Mouse (Mus musculus) adrenal gland, postnatal 4 days (tissue): ENCODE data around the gene Gm5460. TPM values are rescaled to one million over a fixed set of nuclear protein-coding genes. Genes with fewer than 3 reads are reported as not detected.
A peak's percentile ranks its signal among the peaks of the same experiment; 100 is the strongest.

Experiments used
- DNase-seq, 2 experiments: peaks; one replicate each; pipeline ENCODE4 v3.0.0; 2021 to 2022; ENCODE audit warnings: low spot score in 2 of 2, mixed read lengths in 2 of 2
- total RNA-seq, 2 experiments: library from RNA; stranded (reverse); gene quantifications; 2 replicates each; pipeline ENCODE4 v1.2.3; 2021

Gm5460 gene
- total RNA-seq, 2 experiments from 2014 or later: not detected

GRCm38 (mm10) chr14:34071665-34072064 lies 55.1 kb downstream of the Gm5460 start:
- no peak for DNase-seq

- no peak for DNase-seq
These were observed 58.8 kb downstream of the Gm5460 start for GRCm38 (mm10) chr14:34075346-34075745.

GRCm38 (mm10) chr14:34077222-34077621 lies 60.7 kb downstream of the Gm5460 start:
- DNase-seq: no peak

DNA sequence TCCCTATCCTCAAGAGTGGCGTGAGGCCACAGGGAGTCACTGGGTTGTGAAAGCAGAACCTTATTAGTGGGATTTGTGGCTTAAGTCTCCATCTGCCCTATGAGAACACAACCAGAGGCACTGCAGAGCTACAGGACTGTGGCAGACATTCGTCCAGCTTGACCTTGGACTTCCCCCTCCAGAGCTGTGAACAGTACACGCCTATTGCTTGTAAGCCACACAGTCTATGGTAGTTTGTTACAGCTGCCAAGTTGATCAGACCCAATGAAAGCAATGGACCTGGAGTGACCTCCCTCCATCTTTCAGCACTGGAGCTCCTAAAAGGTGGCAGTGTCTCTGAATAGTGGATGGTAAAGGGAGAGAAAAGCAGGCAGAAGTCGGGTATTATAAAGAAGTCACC lies 61.7 kb downstream of the Gm5460 start:
- no peak for DNase-seq

GRCm38 (mm10) chr14:34080321-34080997 lies 63.9 kb downstream of the Gm5460 start:
- peak; percentile 26 to 56 for DNase-seq

DNA sequence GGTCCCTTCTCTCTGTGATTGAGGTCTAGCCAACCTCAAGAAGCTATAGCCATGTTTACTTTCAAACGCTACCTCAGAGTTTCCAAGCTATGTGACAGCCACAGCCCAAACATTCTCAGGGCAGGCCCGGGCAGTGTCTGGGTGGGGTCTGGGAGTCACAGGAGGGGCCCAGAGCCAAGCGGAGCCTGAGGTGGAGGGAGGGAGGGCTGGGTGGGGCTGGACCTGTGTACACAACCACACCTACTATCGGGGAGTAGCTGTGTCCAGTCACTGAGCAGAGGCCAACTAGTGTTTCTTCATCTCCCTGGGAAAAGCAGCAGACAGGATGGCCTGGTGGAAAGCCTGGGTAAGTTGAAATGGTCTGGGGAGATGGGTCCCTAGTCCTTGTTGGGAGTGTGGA lies 69.2 kb downstream of the Gm5460 start, which contains the start of gene Anxa8:
TSS of gene Anxa8 (plus strand) at position 251 of the 400 bp plus-strand sequence.
- DNase-seq: no peak

GRCm38 (mm10) chr14:34086806-34087205 lies 70.2 kb downstream of the Gm5460 start:
- no peak for DNase-seq

DNA sequence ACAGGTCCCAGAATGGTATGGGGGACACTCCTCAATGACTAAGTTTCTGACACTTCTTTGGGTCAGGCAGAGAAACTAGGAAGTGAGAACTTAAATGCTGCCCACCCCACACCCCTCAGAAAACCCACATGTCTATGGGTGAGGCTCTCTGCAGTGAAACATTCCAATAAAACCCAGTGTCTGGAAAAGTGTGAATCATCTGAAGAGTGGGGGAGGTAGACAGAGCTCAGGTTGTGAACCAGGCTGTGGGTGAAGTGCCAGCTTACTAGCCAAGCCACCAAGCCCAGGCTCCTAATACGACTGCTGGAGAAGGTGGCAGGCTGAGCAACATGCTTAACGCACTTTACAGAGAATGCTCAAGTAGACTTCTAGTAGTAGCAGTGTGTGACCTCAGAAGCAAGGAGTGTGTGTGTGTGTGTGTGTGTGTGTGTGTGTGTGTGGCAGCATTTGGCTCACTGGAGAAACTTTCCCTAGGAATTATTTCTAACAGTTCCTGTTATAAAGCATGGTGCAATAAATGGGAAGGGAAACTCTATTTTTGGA lies 71.4 kb downstream of the Gm5460 start:
- no peak for DNase-seq

- no peak for DNase-seq
These were observed 73.2 kb downstream of the Gm5460 start for GRCm38 (mm10) chr14:34089796-34090195.

- no peak for DNase-seq
These were observed 74.9 kb downstream of the Gm5460 start for GRCm38 (mm10) chr14:34091475-34091874.

DNA sequence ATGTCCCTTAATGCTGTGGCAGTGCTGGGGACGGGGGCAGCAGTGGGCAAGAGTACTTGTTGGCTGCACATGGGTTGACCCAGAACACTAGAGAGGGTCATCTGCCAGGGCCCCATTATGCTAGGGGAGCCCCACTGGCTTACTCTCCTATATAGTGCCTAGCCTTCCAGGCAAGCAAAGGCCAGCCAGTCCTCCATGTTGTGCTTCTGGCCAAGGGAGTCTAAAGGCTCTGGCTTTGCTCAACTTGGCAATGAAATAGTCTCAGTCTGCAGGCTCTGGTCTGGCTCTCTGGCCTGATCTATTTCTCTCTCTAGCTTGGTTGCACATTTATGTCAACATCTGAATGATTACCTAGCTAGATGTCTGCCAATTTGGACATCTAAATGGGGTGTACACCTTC lies 76.3 kb downstream of the Gm5460 start:
- DNase-seq: no peak

DNA sequence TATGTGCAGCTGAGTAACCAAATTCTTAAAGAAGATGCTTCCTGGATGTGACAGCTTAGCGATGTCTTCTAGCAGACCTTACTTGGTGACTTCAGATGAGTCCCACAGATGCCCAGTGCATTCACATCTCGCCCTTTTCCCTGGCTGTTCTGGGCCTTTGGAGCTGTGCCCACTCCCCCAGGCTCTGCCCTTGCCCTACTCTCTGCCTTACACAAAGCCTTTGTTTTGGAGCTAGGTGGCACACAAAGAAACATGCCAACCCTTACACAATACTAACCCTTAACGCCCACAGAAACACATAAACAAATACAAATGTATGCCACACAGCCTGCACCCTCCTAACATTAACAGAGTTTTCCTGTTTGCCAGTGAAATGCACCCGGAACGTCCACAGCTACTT lies 79.6 kb downstream of the Gm5460 start:
- DNase-seq: no peak

Other genes with a start within 250 kb of the Gm5460 start
- gene Gdf10, start 93.2 kb upstream of the Gm5460 start, total RNA-seq: 10 to 100 TPM; 10.9 to 11.6 TPM
- 1 to 10 TPM in 1 of 2 experiments, under 1 TPM in 1; 0.25 to 1.5 TPM for gene Gdf2, start 75.7 kb upstream of the Gm5460 start, total RNA-seq
- not detected for gene Rbp3, start 62.8 kb upstream of the Gm5460 start, total RNA-seq
- under 1 TPM; 0.08 to 0.17 TPM for gene Zfp488, start 38.0 kb upstream of the Gm5460 start, total RNA-seq
- gene Gm30083, start 1.6 kb upstream of the Gm5460 start, total RNA-seq: not detected
- gene Antxrl, start 35.9 kb downstream of the Gm5460 start, total RNA-seq: not detected
- gene Anxa8, start 69.2 kb downstream of the Gm5460 start, total RNA-seq: 1 to 10 TPM; 3.7 to 4.0 TPM
- not detected for gene A630023A22Rik, start 86.0 kb downstream of the Gm5460 start, total RNA-seq
- gene Npy4r, start 135.7 kb downstream of the Gm5460 start, total RNA-seq: under 1 TPM in 1 of 2 experiments, not detected in 1; 0.20 TPM
- gene Gprin2, start 184.9 kb downstream of the Gm5460 start, total RNA-seq: 1 to 10 TPM; 3.0 to 3.9 TPM
- 1 to 10 TPM; 1.1 to 1.3 TPM for gene Syt15, start 202.8 kb downstream of the Gm5460 start, total RNA-seq